Mouse (Mus musculus): ENCODE measurements at regions not wholly inside any gene's neighbourhood (a gene's known extent, or its start where the extent isn't known, plus 50 kb on each side); places are given as distances from the start of the nearest gene placed in this dataset.

GRCm38 (mm10) chr6:141118287-141118686 is 130.8 kb upstream of the Pde3a start:
- Histone ChIP-seq H3K27ac (ENCODE audit: insufficient read depth, low read length) (no peak overlapping the region), H3K27me3 (ENCODE audit: control insufficient read depth, insufficient read depth, low read length) (no peaks in the 10 kb centered on the region), H3K36me3 (ENCODE audit: control insufficient read depth, insufficient read depth, low read length) (no peaks in the 10 kb centered on the region), H3K4me3 (ENCODE audit: extremely low read depth, insufficient read depth, insufficient read length) (no peak overlapping the region), H3K4me1 (ENCODE audit: control insufficient read depth, insufficient read depth, insufficient read length) (no peaks in the 10 kb centered on the region)
- WGBS = 31% methylated on average over 5 of the region's 5 CpGs
- TF ChIP-seq CTCF (IDR thresholded peaks at IDR 0.05; ENCODE audit: extremely low read depth, insufficient read depth, insufficient read length, insufficient replicate concordance) = no peak
- no peak for DNase-seq (ENCODE audit: low read depth in 1 of 2, low spot score in 2 of 2)

GRCm38 (mm10) chr6:141126614-141127396 is 122.3 kb upstream of the Pde3a start:
- no peaks in the 10 kb centered on the region for H3K4me1 ChIP-seq (ENCODE audit: control insufficient read depth, insufficient read depth, insufficient read length)
- DNase-seq (ENCODE audit: low read depth in 1 of 2, low spot score in 2 of 2) = no peak
- no peak overlapping the region for H3K4me3 ChIP-seq (ENCODE audit: extremely low read depth, insufficient read depth, insufficient read length)
- TF ChIP-seq POLR2A (IDR thresholded peaks at IDR 0.05; ENCODE audit: low read depth, low read length) (no peak), CTCF (IDR thresholded peaks at IDR 0.05; ENCODE audit: extremely low read depth, insufficient read depth, insufficient read length, insufficient replicate concordance) (no peak)
- no peaks in the 10 kb centered on the region for H3K27me3 ChIP-seq (ENCODE audit: control insufficient read depth, insufficient read depth, low read length)
- H3K36me3 ChIP-seq (ENCODE audit: control insufficient read depth, insufficient read depth, low read length) = no peaks in the 10 kb centered on the region
- no peak overlapping the region for H3K27ac ChIP-seq (ENCODE audit: insufficient read depth, low read length)
- 72% methylated on average over 10 of the region's 10 CpGs for WGBS

- 75% methylated on average over 1 of the region's 1 CpGs for WGBS
- Histone ChIP-seq H3K4me1 (ENCODE audit: control insufficient read depth, insufficient read depth, insufficient read length) (no peaks in the 10 kb centered on the region), H3K4me3 (ENCODE audit: extremely low read depth, insufficient read depth, insufficient read length) (no peak overlapping the region), H3K27me3 (ENCODE audit: control insufficient read depth, insufficient read depth, low read length) (no peaks in the 10 kb centered on the region), H3K36me3 (ENCODE audit: control insufficient read depth, insufficient read depth, low read length) (no peaks in the 10 kb centered on the region), H3K27ac (ENCODE audit: insufficient read depth, low read length) (no peak overlapping the region)
- DNase-seq (ENCODE audit: low read depth in 1 of 2, low spot score in 2 of 2) = no peak
- no peak for TF ChIP-seq POLR2A (IDR thresholded peaks at IDR 0.05; ENCODE audit: low read depth, low read length)
- TF ChIP-seq CTCF (IDR thresholded peaks at IDR 0.05; ENCODE audit: extremely low read depth, insufficient read depth, insufficient read length, insufficient replicate concordance) = no peak
These were observed 119.5 kb upstream of the Pde3a start for GRCm38 (mm10) chr6:141129596-141129995.

- DNase-seq (ENCODE audit: low read depth in 1 of 2, low spot score in 2 of 2) = no peak
- H3K4me1 ChIP-seq (ENCODE audit: control insufficient read depth, insufficient read depth, insufficient read length) = no peaks in the 10 kb centered on the region
- H3K27me3 ChIP-seq (ENCODE audit: control insufficient read depth, insufficient read depth, low read length) = no peaks in the 10 kb centered on the region
- H3K27ac ChIP-seq (ENCODE audit: insufficient read depth, low read length) = no peak overlapping the region
- no peak overlapping the region for H3K4me3 ChIP-seq (ENCODE audit: extremely low read depth, insufficient read depth, insufficient read length)
- no peaks in the 10 kb centered on the region for H3K36me3 ChIP-seq (ENCODE audit: control insufficient read depth, insufficient read depth, low read length)
- no peak for TF ChIP-seq CTCF (IDR thresholded peaks at IDR 0.05; ENCODE audit: extremely low read depth, insufficient read depth, insufficient read length, insufficient replicate concordance)
- TF ChIP-seq POLR2A (IDR thresholded peaks at IDR 0.05; ENCODE audit: low read depth, low read length) = no peak
- 87% methylated on average over 6 of the region's 6 CpGs for WGBS
These were observed 114.9 kb upstream of the Pde3a start for GRCm38 (mm10) chr6:141134176-141134575.

- TF ChIP-seq POLR2A (IDR thresholded peaks at IDR 0.05; ENCODE audit: low read depth, low read length) = no peak
- no peak for TF ChIP-seq CTCF (IDR thresholded peaks at IDR 0.05; ENCODE audit: extremely low read depth, insufficient read depth, insufficient read length, insufficient replicate concordance)
- Histone ChIP-seq H3K27me3 (ENCODE audit: control insufficient read depth, insufficient read depth, low read length) (no peaks in the 10 kb centered on the region), H3K4me3 (ENCODE audit: extremely low read depth, insufficient read depth, insufficient read length) (no peak overlapping the region), H3K36me3 (ENCODE audit: control insufficient read depth, insufficient read depth, low read length) (no peaks in the 10 kb centered on the region), H3K27ac (ENCODE audit: insufficient read depth, low read length) (no peak overlapping the region), H3K4me1 (ENCODE audit: control insufficient read depth, insufficient read depth, insufficient read length) (no peaks in the 10 kb centered on the region)
- WGBS = 81% methylated on average over 12 of the region's 12 CpGs
- DNase-seq (ENCODE audit: low read depth in 1 of 2, low spot score in 2 of 2) = no peak
These were observed 112.2 kb upstream of the Pde3a start for GRCm38 (mm10) chr6:141136664-141137375.

- no peak for DNase-seq (ENCODE audit: low read depth in 1 of 2, low spot score in 2 of 2)
- Histone ChIP-seq H3K4me1 (ENCODE audit: control insufficient read depth, insufficient read depth, insufficient read length) (no peaks in the 10 kb centered on the region), H3K36me3 (ENCODE audit: control insufficient read depth, insufficient read depth, low read length) (no peaks in the 10 kb centered on the region), H3K27ac (ENCODE audit: insufficient read depth, low read length) (no peak overlapping the region), H3K27me3 (ENCODE audit: control insufficient read depth, insufficient read depth, low read length) (no peaks in the 10 kb centered on the region), H3K4me3 (ENCODE audit: extremely low read depth, insufficient read depth, insufficient read length) (no peak overlapping the region)
- TF ChIP-seq CTCF (IDR thresholded peaks at IDR 0.05; ENCODE audit: extremely low read depth, insufficient read depth, insufficient read length, insufficient replicate concordance) (no peak), POLR2A (IDR thresholded peaks at IDR 0.05; ENCODE audit: low read depth, low read length) (no peak)
- 91% methylated on average over 22 of the region's 22 CpGs for WGBS
These were observed 108.1 kb upstream of the Pde3a start for GRCm38 (mm10) chr6:141141016-141141415.

Measured in spleen, adult 2 months (tissue).